18 mouse cellular contexts compared by ENCODE assay signal in the genomic region with DNA sequence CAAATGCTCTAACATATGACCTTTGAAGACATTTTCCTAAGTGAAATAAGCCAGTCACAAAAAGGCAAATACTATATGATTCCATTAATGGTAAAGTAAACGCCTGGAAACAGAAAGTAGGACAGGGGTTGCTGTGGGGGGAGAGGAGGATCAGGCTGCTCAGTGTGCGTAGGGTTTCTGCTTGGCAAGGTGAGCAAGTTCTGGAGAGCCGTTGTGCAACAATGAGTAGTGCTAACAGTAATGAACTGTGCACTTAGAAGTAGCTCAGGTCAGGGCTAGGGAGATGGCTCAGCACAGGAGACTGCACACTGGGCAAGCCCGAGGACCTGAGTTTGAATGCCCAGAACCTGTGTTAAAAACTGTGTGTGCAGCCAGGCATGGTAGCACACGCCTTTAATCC.
"Had no signal": no experiment of that assay in that cellular context is flagged by ENCODE, and none has a peak within 500 bp of the region (broad histone marks: within the 10 kb centered on the region; RNA-seq: fewer than 3 reads in every experiment).

No protein-coding gene starts in this region.

- H3K4me1 ChIP-seq: lung, embryonic 15.5 days; neural tube, embryonic 12.5 days; neural tube, embryonic 15.5 days had no signal

- DNase-seq: kidney, adult 2 months; kidney, postnatal 36 days; layer of hippocampus, postnatal 36 days; lung, postnatal 10 days; midbrain, embryonic 14.5 days; right cerebral cortex, adult 18-20 months; right cerebral cortex, postnatal 14 days; right cerebral cortex, postnatal 4 days; thymus, adult 18-20 months; thymus, postnatal 36 days had no signal

- H3K4me3 ChIP-seq: left cerebral cortex, adult 2 months; lung, embryonic 15.5 days; neural tube, embryonic 12.5 days; neural tube, embryonic 15.5 days had no signal

- H3K9ac ChIP-seq: liver, embryonic 14.5 days; lung, embryonic 15.5 days; neural tube, embryonic 12.5 days; neural tube, embryonic 15.5 days had no signal

- H3K9me3 ChIP-seq: lung, embryonic 15.5 days; neural tube, embryonic 12.5 days; neural tube, embryonic 15.5 days had no signal

- H3K27me3 ChIP-seq: lung, embryonic 15.5 days; neural tube, embryonic 12.5 days; neural tube, embryonic 15.5 days had no signal

- H3K4me2 ChIP-seq: lung, embryonic 15.5 days; midbrain, embryonic 11.5 days; neural tube, embryonic 12.5 days; neural tube, embryonic 15.5 days had no signal

- H3K27ac ChIP-seq: kidney, postnatal 0 days; left cerebral cortex, adult 2 months; liver, embryonic 14.5 days; lung, embryonic 15.5 days; neural tube, embryonic 12.5 days; neural tube, embryonic 15.5 days had no signal

- H3K36me3 ChIP-seq: lung, embryonic 15.5 days; neural tube, embryonic 12.5 days; neural tube, embryonic 15.5 days had no signal

- ATAC-seq: intestine, postnatal 0 days had no signal
